Mouse (Mus musculus) heart, postnatal 25 days (tissue): ENCODE results near the gene Pmm2. TPM values are rescaled to one million over a fixed set of nuclear protein-coding genes. Genes with fewer than 3 reads are reported as not detected.

Source experiments
- microRNA-seq: library from miRNA; unstranded; fragments of <30 nt; microRNA quantifications from one replicate; pipeline ENCODE4 v1.2.0, GENCODE M21; 2022
- total RNA-seq, 2 experiments: library from RNA; stranded (reverse); gene quantifications; 2 replicates each; pipeline ENCODE4 v1.2.3; 2021

The Pmm2 gene
- total RNA-seq, 2 experiments from 2014 or later, result 29.8 to 30.8 TPM

Small RNA genes lying within 50 kb of the gene (microRNA-seq; reads per million reads assigned to microRNA genes)
- gene Gm22137, result not detected

Other genes starting within 250 kb of the Pmm2 start
- gene Tmem114, start 212.5 kb upstream of the Pmm2 start, total RNA-seq, result not detected
- gene Mettl22, start 166.9 kb upstream of the Pmm2 start, total RNA-seq, result 10 to 100 TPM; 28.6 to 33.1 TPM
- 1 to 10 TPM; 5.5 to 5.6 TPM for gene Abat, start 124.2 kb upstream of the Pmm2 start, total RNA-seq
- gene Tmem186, start within 50 bp of the Pmm2 start, total RNA-seq, result 10 to 100 TPM; 17.0 to 18.0 TPM
- gene Carhsp1, start 34.5 kb downstream of the Pmm2 start, total RNA-seq, result 10 to 100 TPM; 17.6 to 20.9 TPM
- not detected for gene Gm5767, start 43.1 kb downstream of the Pmm2 start, total RNA-seq
- 10 to 100 TPM; 44.2 to 52.5 TPM for gene Usp7, start 154.6 kb downstream of the Pmm2 start, total RNA-seq
- 100 to 1,000 TPM in 1 of 2 experiments, 10 to 100 TPM in 1; 97.2 to 125 TPM for gene 1810013L24Rik, start 192.4 kb downstream of the Pmm2 start, total RNA-seq